Mouse (Mus musculus) monocyte, adult 59 days (primary cell): Measurements from ENCODE around the gene Krtap4-6. TPM values are rescaled to one million over a fixed set of nuclear protein-coding genes. Genes with fewer than 3 reads are reported as not detected.

Source experiments
- total RNA-seq, 2 experiments: library from RNA; stranded (reverse); gene quantifications; one replicate each; pipeline ENCODE4 v1.2.4; 2023

Krtap4-6 gene
- total RNA-seq: not detected

GRCm38 (mm10) chr11:99665860-99666259 lies at the start of gene Krtap4-6:
TSS of gene Krtap4-6 (minus strand) at chr11:99665960.

DNA sequence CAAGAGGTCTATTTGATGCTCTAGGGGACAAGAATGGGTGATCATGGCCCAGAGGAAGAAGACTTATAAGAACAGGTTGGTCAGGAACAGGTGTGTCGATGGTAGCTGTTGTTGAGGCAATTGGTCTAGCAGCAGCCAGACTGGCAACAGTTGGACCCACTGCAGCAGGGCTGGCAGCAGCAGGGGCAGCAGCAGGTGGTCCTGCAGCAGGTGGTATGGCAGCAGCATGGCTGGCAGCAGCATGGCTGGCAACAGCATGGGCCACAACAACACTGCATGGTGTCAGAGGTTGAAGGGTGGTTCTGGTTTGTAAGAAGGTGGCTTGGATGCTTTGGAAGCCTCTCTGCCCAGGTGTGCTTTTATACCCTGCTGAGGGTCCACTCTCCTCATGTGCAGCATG lies 24.7 kb upstream of the Krtap4-6 start, which contains the start of gene Gm14190:
Gene Gm14190 (minus strand): TSS at position 278 of the 400 bp plus-strand sequence.

GRCm38 (mm10) chr11:99658467-99659010 lies 7.2 kb downstream of the Krtap4-6 start, which contains the start of gene Gm11563:
TSS of gene Gm11563 (minus strand) at chr11:99658960.

GRCm38 (mm10) chr11:99650136-99650535 lies 15.6 kb downstream of the Krtap4-6 start, which contains the start of gene Gm11555:
TSS of gene Gm11555 (minus strand) at chr11:99650236.

DNA sequence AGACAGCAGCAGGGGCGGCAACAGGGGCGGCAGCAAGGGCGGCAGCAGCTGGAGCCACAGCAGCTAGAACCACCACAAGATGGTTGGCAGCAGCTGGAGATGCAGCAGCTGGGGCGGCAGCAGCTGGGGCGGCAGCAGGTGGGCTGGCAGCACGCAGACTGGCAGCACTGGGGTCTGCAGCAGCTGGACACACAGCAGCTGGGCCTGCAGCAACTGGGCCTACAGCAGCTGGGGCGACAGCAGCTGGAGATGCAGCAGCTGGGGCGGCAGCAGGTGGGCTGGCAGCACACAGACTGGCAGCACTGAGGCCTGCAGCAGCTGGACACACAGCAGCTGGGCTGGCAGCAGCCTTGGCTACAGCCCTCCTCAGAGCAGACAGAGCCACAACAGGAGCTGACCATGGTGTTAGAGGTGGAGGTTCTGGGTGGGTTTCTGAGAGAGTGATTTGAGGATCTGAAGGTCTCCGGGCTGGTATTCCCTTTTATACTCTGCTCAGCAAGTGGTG lies 22.1 kb downstream of the Krtap4-6 start, which contains the start of gene Krtap4-7:
Gene Krtap4-7 (minus strand): TSS at position 455 of the 505 bp plus-strand sequence.

DNA sequence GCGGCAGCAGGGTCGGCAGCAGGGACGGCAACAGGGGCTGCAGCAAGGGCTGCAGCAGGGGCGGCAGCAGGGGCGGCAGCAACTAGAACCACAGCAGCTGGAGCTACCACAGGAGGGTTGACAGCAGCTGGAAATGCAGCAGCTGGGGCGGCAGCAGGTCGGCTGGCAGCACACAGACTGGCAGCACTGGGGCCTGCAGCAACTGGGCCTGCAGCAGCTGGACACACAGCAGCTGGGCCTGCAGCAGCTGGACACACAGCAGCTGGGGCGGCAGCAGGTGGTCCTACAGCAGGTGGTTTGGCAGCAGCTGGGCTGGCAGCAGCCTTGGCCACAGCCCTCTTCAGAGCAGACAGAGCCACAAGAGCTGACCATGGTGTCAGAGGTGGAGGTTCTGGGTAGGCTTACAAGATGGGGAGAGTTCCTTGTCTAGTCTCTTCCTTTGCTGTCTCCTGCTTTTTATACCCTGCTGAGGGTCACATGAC lies 31.1 kb downstream of the Krtap4-6 start, which contains the start of gene Krtap4-2:
Gene Krtap4-2 (minus strand): TSS at position 432 of the 482 bp plus-strand sequence.

DNA sequence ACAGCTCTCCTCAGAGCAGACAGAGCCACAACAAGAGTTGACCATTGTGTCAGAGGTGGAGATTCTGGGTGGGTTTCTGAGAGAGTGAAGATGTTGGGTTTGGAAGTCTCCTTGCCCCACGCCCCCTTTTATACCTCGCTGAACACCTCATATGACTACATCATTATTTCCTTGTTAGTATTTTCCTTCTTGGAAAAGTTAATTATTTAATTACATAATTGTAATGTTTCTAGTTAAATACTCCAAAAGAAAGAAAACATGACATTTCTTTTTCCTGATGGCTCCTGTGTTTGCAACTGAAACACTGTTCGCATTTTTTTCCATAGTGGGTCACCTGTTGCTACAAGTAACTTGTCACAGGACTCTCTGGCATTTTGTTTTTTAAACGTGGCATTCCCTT lies 37.6 kb downstream of the Krtap4-6 start, which contains the start of gene Krtap4-1:
Gene Krtap4-1 (minus strand): TSS at position 101 of the 400 bp plus-strand sequence.

GRCm38 (mm10) chr11:99620335-99620734 lies 45.4 kb downstream of the Krtap4-6 start, which contains the start of gene Gm11562:
TSS of gene Gm11562 (minus strand) at chr11:99620435.

Other genes starting within 250 kb of the Krtap4-6 start
- gene Krt12, start 243.7 kb downstream of the Krtap4-6 start, total RNA-seq: not detected
- gene Krt20, start 227.8 kb downstream of the Krtap4-6 start, total RNA-seq: not detected
- not detected for gene Krt23, start 172.8 kb downstream of the Krtap4-6 start, total RNA-seq
- gene Krt39, start 144.6 kb downstream of the Krtap4-6 start, total RNA-seq: not detected
- not detected for gene Krt40, start 122.8 kb downstream of the Krtap4-6 start, total RNA-seq
- not detected for gene Krtap3-3, start 115.1 kb downstream of the Krtap4-6 start, total RNA-seq
- not detected for gene Krtap3-2, start 109.1 kb downstream of the Krtap4-6 start, total RNA-seq
- not detected for gene Gm11939, start 106.5 kb downstream of the Krtap4-6 start, total RNA-seq
- gene Krtap3-1, start 99.3 kb downstream of the Krtap4-6 start, total RNA-seq: not detected
- gene Krtap1-5, start 84.9 kb downstream of the Krtap4-6 start, total RNA-seq: not detected
- not detected for gene Krtap1-4, start 82.3 kb downstream of the Krtap4-6 start, total RNA-seq
- not detected for gene Krtap1-3, start 74.6 kb downstream of the Krtap4-6 start, total RNA-seq
- gene Krtap9-3, start 67.9 kb downstream of the Krtap4-6 start, total RNA-seq: not detected
- gene Gm11938, start 62.7 kb downstream of the Krtap4-6 start, total RNA-seq: not detected
- gene Gm11937, start 55.8 kb downstream of the Krtap4-6 start, total RNA-seq: not detected
- gene Krtap2-4, start 51.1 kb downstream of the Krtap4-6 start, total RNA-seq: not detected
- not detected for gene Gm11562, start 45.5 kb downstream of the Krtap4-6 start, total RNA-seq
- not detected for gene Krtap4-1, start 37.7 kb downstream of the Krtap4-6 start, total RNA-seq
- not detected for gene Krtap4-2, start 30.9 kb downstream of the Krtap4-6 start, total RNA-seq
- not detected for gene Krtap4-7, start 21.9 kb downstream of the Krtap4-6 start, total RNA-seq
- not detected for gene Gm11555, start 15.7 kb downstream of the Krtap4-6 start, total RNA-seq
- not detected for gene Gm11563, start 7.0 kb downstream of the Krtap4-6 start, total RNA-seq
- not detected for gene Gm14190, start 24.8 kb upstream of the Krtap4-6 start, total RNA-seq
- gene Gm14180, start 68.3 kb upstream of the Krtap4-6 start, total RNA-seq: not detected
- gene Gm11595, start 107.0 kb upstream of the Krtap4-6 start, total RNA-seq: not detected
- gene Krtap4-8, start 114.7 kb upstream of the Krtap4-6 start, total RNA-seq: not detected
- not detected for gene Krtap4-9, start 119.2 kb upstream of the Krtap4-6 start, total RNA-seq
- gene Gm11596, start 127.5 kb upstream of the Krtap4-6 start, total RNA-seq: not detected
- not detected for gene Gm11569, start 133.0 kb upstream of the Krtap4-6 start, total RNA-seq
- not detected for gene Gm11554, start 138.5 kb upstream of the Krtap4-6 start, total RNA-seq
- not detected for gene Krtap4-13, start 143.9 kb upstream of the Krtap4-6 start, total RNA-seq
- gene Gm11564, start 149.7 kb upstream of the Krtap4-6 start, total RNA-seq: not detected
- gene 2300003K06Rik, start 172.1 kb upstream of the Krtap4-6 start, total RNA-seq: not detected
- gene Krtap4-16, start 185.6 kb upstream of the Krtap4-6 start, total RNA-seq: not detected
- gene Gm11568, start 192.0 kb upstream of the Krtap4-6 start, total RNA-seq: not detected
- not detected for gene Gm11559, start 198.5 kb upstream of the Krtap4-6 start, total RNA-seq
- not detected for gene Krtap9-1, start 207.4 kb upstream of the Krtap4-6 start, total RNA-seq
- not detected for gene Gm11567, start 213.2 kb upstream of the Krtap4-6 start, total RNA-seq
- gene Krtap31-1, start 242.0 kb upstream of the Krtap4-6 start, total RNA-seq: not detected
- gene Gm11565, start 248.8 kb upstream of the Krtap4-6 start, total RNA-seq: not detected